Mouse (Mus musculus) cerebellum, adult 2 months (tissue): ENCODE measurements at regions not wholly inside any gene's neighbourhood (a gene's known extent, or its start where the extent isn't known, plus 50 kb on each side); places are given as distances from the start of the nearest gene placed in this dataset.
A peak's percentile ranks its signal among the peaks of the same experiment; 100 is the strongest.

Source experiments
- DNase-seq, 2 experiments: peaks; one replicate each; pipeline ENCODE4 v3.0.0; 2021
- H3K27ac ChIP-seq: fragments of 200-500 bp; 2 replicates; pipeline ENCODE4 v1.5.1; 2012; ENCODE audit warnings: low read length, control low read depth, inconsistent platforms; ENCODE audit not compliant: insufficient read depth
- H3K27me3 ChIP-seq: fragments of 200-500 bp; 2 replicates; pipeline ENCODE4 v1.6.1; 2012; ENCODE audit warnings: inconsistent platforms, mild to moderate bottlenecking, low read length, moderate library complexity; ENCODE audit not compliant: control insufficient read depth, insufficient read depth
- H3K4me1 ChIP-seq: fragments of 200-500 bp; 2 replicates; pipeline ENCODE4 v1.6.1; 2011; ENCODE audit warnings: low read length; ENCODE audit not compliant: control insufficient read depth, insufficient read depth
- H3K4me3 ChIP-seq: fragments of 200-500 bp; replicated peaks from 2 replicates; pipeline ENCODE3; 2011; ENCODE audit warnings: mild to moderate bottlenecking, low read depth, low read length, control low read depth; ENCODE audit not compliant: insufficient read depth
- CTCF ChIP-seq: fragments of 200-500 bp; IDR thresholded peaks from 2 replicates; pipeline ENCODE4 v1.5.1; 2011; ENCODE audit warnings: low read depth, mild to moderate bottlenecking, control low read depth, low read length, moderate library complexity, borderline replicate concordance; ENCODE audit not compliant: insufficient read depth
- POLR2A ChIP-seq: fragments of 200-500 bp; IDR thresholded peaks from 2 replicates; pipeline ENCODE4 v1.6.1; 2011; ENCODE audit warnings: low read length, control low read depth, borderline replicate concordance; ENCODE audit not compliant: insufficient read depth
- WGBS: fragments of 180-500 bp; shearing (Covaris S2); methylation state at CpG from one replicate; pipeline ENCODE4 v1.1.7; 2018; 5-methylcytosine and 5-hydroxymethylcytosine counted together

- 8% methylated on average over 4 of the region's 4 CpGs for WGBS
- H3K27ac ChIP-seq: peak overlapping the region; percentile 51
- peak; percentile 77 to 79 for DNase-seq
- TF ChIP-seq POLR2A (no peak), CTCF (no peak; the same call in 1 of the 2 replicates)
- no peak overlapping the region for H3K4me3 ChIP-seq
- H3K27me3 ChIP-seq: no peaks in the 10 kb centered on the region
- peaks cover 19% of the 10 kb centered on the region for H3K4me1 ChIP-seq
These were observed 104.8 kb upstream of the E030018B13Rik start for GRCm38 (mm10) chr7:63811816-63812215.

GRCm38 (mm10) chr7:63815531-63815930, 101.1 kb upstream of the E030018B13Rik start:
- no peak overlapping the region for H3K4me3 ChIP-seq
- H3K4me1 ChIP-seq: peaks cover 34% of the 10 kb centered on the region
- H3K27me3 ChIP-seq: no peaks in the 10 kb centered on the region
- no peak for TF ChIP-seq CTCF
- TF ChIP-seq POLR2A: no peak
- no peak overlapping the region for H3K27ac ChIP-seq
- 93% methylated on average over 9 of the region's 9 CpGs for WGBS
- DNase-seq: no peak

GRCm38 (mm10) chr7:63816056-63816941, 100.4 kb upstream of the E030018B13Rik start:
- no peak overlapping the region for H3K4me3 ChIP-seq
- 0 out of 2 replicates have a peak overlapping the region, but pooled peaks have one; percentile 4 for H3K27ac ChIP-seq
- DNase-seq: peak; percentile 31 to 40
- TF ChIP-seq POLR2A (no peak), CTCF (no peak)
- WGBS: 33% methylated on average over 10 of the region's 10 CpGs
- no peaks in the 10 kb centered on the region for H3K27me3 ChIP-seq
- peaks cover 34% of the 10 kb centered on the region for H3K4me1 ChIP-seq

DNA sequence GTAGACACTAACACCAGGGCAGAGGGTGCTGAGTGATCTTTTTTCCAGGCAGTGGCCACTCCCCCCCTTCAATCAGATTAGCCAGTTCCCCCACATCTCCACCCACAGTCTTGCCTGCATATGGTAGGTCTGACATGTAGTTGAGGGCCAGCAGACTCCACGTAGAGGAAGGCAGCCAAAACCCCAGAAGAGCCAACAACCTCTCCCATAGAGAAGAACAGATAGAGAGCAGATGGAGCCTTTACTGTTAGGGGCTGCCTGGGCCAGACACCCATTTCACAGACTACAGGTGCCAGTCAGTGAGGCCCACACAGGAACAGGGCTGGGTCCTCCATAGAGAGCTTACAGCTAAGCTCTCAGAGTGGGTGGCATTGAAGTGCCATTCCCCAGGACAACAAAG, 99.2 kb upstream of the E030018B13Rik start:
- H3K4me1 ChIP-seq: peaks cover 31% of the 10 kb centered on the region
- no peak overlapping the region for H3K4me3 ChIP-seq
- TF ChIP-seq POLR2A (no peak), CTCF (no peak)
- DNase-seq: peak in 1 of 2 experiments; percentile 34
- H3K27ac ChIP-seq: no peak overlapping the region
- no peaks in the 10 kb centered on the region for H3K27me3 ChIP-seq
- 35% methylated on average over 1 of the region's 1 CpGs for whole genome bisulfite sequencing

- TF ChIP-seq CTCF (no peak), POLR2A (no peak)
- 16% methylated on average over 3 of the region's 3 CpGs for WGBS
These were observed 98.6 kb upstream of the E030018B13Rik start for GRCm38 (mm10) chr7:63818105-63818504.

DNA sequence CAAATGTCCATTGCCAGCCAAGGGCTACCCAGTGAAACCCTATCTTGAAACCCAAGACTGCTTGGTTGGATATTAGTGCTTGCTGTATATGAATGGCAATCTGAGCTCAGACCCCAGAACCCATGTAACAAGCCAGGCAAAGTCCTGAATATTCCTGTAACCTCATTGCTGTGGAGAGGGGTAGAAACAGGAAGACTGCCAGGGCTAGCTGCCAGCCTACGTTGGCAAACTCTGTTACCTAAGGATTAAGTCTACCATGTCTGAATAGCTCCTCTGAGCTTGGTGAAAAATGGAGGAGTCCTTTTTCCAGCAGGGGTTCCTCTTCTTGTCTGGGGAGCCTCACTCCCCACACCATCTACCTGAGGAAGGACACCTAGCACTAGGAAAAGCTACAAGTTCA, 96.4 kb upstream of the E030018B13Rik start:
- Histone ChIP-seq H3K27ac (no peak overlapping the region), H3K4me1 (peaks cover 23% of the 10 kb centered on the region), H3K27me3 (no peaks in the 10 kb centered on the region), H3K4me3 (no peak overlapping the region)
- DNase-seq: no peak
- TF ChIP-seq CTCF: no peak
- TF ChIP-seq POLR2A: no peak
- 15% methylated on average over 1 of the region's 1 CpGs for WGBS

More at GRCm38 (mm10) chr7:63818105-63818504, 98.6 kb upstream of the E030018B13Rik start:
- no peaks in the 10 kb centered on the region for H3K27me3 ChIP-seq
- no peak overlapping the region for H3K27ac ChIP-seq
- H3K4me1 ChIP-seq: peaks cover 27% of the 10 kb centered on the region
- H3K4me3 ChIP-seq: no peak overlapping the region
- peak in 1 of 2 experiments; percentile 46 for DNase-seq

DNA sequence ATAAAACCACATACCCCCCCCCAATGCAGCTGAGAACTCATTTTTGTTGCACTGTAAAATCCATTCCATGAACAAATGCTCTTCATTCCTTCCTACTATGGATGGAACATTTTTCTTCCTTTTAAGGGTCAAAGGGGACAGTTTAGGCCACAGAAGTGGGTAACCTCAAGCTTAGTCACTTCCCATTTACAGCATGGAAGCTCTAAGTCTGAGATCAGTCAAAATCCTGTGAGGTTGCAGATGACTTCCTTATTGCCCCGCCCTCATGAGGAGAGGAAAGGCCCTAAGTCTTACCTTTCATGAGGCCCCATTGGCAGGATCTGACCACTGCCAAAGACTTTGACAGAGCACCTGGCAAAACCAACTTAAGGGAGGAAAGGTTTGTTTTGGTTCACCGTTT, 94.7 kb upstream of the E030018B13Rik start:
- Histone ChIP-seq H3K4me3 (no peak overlapping the region), H3K27ac (no peak overlapping the region), H3K27me3 (no peaks in the 10 kb centered on the region), H3K4me1 (peaks cover 13% of the 10 kb centered on the region)
- WGBS: 94% methylated on average over 2 of the region's 2 CpGs
- TF ChIP-seq CTCF (no peak), POLR2A (no peak)
- no peak for DNase-seq

- WGBS: 83% methylated on average over 7 of the region's 7 CpGs
These were observed 92.6 kb upstream of the E030018B13Rik start for GRCm38 (mm10) chr7:63824009-63824408.

More at GRCm38 (mm10) chr7:63824009-63824408, 92.6 kb upstream of the E030018B13Rik start:
- DNase-seq: no peak
- TF ChIP-seq CTCF (no peak), POLR2A (no peak)
- H3K27me3 ChIP-seq: no peaks in the 10 kb centered on the region
- H3K4me3 ChIP-seq: no peak overlapping the region
- no peaks in the 10 kb centered on the region; the same call in 1 of the 2 replicates for H3K4me1 ChIP-seq
- H3K27ac ChIP-seq: no peak overlapping the region
